Mouse (Mus musculus) cerebellum, postnatal 10 days (tissue): Measurements from ENCODE around the gene Tns1.

Source experiments
- DNase-seq, 2 experiments: peaks; one replicate each; pipeline ENCODE4 v3.0.0; 2021; ENCODE audit warnings: mixed read lengths in 2 of 2

The Tns1 gene

DNA sequence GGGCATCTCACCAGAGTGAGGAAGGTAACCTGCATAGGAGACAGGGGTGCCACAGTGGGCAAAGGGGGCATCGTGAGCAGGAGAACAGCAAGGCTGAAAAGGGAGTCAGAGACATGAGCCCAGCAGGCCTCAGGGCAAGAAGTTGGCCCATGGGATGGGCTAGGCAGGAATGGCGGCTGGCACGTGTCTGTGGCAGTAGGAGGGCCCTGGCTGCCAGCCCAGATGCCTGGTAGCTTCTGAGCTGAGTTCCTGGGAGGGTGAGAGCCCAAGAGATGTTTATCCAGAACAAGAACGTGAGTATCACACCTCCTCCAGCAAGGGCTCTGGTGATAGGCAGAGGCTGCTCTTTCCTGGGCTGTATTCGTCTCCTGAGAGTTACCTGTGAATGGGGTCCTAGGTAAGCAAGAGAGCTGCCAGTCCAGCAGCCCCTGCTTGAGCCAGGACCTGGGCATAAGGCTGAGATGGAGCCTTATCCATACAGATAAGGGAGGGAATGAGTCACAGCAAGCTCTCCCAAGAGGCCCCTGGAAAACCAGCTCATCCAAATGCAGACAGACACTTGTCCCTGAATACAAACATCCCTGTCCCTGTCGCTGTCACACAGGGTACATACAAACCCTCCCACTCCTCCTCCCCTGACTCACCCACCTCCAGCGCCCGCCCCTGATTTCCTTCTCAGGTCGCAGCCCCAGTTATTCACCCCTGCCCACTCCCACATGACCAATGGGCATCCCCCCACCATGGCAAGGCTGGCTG lies 2.2 kb downstream of the Tns1 start:
- peak; percentile 62 to 74 for DNase-seq

GRCm38 (mm10) chr1:74121138-74121537 lies 3.1 kb downstream of the Tns1 start:
- peak in 1 of 2 experiments; percentile 37 for DNase-seq

DNA sequence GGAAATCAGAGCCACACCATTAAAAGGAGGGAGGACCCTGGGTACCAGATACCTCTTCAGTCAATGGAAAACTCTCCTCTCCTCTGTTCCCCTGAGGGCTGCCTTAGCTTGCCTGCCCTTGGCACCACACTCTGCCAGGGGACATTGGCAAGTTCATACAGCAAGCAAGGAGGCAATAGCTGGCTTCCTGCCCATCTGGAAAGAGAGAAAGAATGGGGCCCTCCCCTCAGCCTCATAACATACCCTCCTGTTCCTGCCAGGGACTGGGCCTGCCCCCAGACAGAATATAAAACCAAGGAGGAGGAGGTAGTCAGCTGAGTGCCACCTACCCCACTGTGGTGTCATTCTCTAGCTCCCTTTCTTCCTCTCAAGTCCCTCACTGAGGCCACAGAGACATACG lies 5.1 kb downstream of the Tns1 start:
- peak; percentile 61 to 74 for DNase-seq

GRCm38 (mm10) chr1:74117876-74118275 lies 6.4 kb downstream of the Tns1 start:
- DNase-seq, result no peak

GRCm38 (mm10) chr1:74113071-74113470 lies 11.2 kb downstream of the Tns1 start:
- no peak for DNase-seq

- no peak for DNase-seq
Measured at GRCm38 (mm10) chr1:74111696-74112030, 12.6 kb downstream of the Tns1 start.

- peak; percentile 77 to 87 for DNase-seq
Measured at GRCm38 (mm10) chr1:74110932-74111695, 13.1 kb downstream of the Tns1 start.

DNA sequence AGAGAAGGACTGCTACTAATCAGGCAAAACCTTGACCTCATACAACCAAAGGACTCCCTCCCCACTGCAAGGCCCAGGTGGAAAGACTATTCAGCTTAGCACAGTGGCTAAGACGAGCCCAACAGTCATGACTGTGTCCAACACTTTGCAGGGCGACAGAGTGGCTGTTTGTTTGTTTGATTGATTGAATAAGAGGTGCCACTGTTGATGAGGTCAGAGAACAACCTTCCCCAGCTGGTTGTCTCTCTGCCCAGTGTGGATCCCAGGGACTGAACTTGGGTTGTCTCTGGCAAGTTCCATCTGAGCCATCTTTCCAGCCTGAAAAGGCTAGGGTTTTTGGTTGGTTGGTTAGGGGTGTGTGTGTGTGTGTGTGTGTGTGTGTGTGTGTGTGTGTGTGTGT lies 14.6 kb downstream of the Tns1 start:
- DNase-seq, result no peak

- DNase-seq, result no peak
Measured at GRCm38 (mm10) chr1:74107931-74108618, 16.2 kb downstream of the Tns1 start.

DNA sequence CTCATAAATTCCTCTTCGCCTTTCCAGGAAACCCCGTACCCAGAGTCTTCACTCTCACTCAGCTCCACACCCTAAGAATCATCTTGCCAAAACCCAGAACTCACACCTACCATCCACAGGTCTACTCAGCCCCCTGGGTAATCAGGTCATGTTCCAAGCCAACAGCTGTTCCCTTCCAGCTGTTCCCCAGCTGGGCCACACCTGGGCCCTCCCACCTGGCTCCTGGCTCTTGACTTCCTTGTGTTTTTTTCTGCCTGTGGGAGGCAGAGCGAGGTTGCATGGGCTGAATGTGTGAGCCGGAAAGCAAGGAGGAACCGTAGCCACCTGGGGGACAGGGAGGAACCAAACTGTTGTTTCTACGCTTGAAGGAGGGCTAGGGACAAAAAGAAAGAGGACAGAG lies 18.0 kb downstream of the Tns1 start:
- DNase-seq, result no peak

DNA sequence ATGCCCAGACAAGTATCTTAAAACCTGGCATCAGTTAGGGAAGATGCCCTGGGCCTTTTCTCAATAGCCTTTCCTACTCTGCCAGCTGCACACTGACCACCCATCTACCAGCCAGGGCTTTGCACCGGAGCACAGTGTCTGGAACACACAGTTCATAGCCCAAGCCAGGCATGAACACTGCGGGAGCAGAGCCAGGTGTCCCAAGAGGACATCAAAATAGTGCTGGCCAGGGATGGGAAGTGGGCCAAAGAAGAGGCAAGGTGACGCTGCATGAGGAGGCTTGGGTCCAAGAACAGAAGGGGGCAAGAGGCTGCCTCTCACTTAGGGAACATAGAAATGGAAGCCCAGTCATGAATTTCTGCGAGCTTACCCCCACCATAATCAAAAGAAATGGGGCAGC lies 18.6 kb downstream of the Tns1 start:
- peak in 1 of 2 experiments; percentile 57 for DNase-seq

- DNase-seq, result peak; percentile 46 to 62
Measured at GRCm38 (mm10) chr1:74103654-74104353, 20.4 kb downstream of the Tns1 start.

DNA sequence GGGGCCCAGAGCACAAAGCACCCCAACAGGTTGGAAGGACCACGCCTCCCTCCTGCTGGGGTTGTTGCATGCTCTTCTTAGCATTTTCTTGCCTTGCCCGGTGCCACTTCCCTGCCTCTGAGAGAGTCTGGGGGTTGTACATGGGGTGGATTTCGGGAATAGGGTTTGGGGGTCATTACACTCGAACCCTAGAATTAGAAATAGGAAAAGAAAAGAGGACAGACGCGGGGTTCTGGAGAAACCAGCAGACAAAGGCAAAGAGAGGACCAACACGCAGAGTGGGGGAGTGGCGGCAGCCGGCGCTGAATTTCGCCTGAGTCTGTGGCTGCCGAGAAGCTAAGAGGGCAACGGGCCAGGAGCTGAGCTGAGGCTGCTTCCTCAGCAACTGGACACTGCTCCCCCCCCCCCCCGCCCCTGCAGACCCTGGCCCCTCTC lies 25.2 kb downstream of the Tns1 start:
- peak; percentile 82 to 83 for DNase-seq

GRCm38 (mm10) chr1:74098004-74099000 lies 25.9 kb downstream of the Tns1 start:
- DNase-seq, result peak; percentile 59 to 71

DNA sequence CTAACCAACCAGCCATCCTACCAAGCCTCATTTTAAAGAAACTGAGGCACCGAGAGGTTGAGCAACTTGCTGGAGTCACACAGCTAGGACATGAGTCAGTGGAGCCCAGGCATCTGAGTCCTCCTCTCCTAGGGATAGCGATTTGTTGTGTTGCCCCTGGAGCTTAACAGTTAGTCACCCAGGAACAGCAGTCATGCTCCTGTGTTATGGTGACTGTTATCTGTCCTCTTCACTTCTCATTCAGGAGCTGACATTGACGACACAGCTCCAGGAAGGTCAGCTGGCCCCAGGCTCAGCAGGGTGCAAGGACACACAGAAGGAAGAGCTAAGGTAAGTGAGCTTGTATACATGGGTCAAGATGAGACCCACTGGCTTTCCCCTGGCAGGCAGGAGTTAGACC lies 28.5 kb downstream of the Tns1 start:
- no peak for DNase-seq

DNA sequence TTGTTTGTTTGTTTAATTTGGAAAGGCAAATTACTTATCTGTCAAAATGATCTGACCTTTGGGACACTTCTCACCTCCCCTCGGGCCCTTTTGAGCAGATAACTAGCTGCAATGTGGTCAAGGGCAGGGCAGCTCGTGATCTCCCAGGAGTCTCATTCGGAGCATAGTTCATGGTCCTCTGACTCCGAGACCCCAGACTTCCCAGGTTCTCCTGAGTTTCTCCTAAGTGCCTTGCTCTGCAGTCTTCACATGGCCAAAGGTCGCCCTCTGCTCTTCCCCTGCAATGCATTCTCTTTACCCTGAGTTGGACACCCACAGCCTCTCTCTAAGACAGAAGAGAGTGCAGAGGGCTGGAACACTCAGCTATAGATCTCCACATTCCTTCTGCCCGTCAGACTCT lies 29.0 kb downstream of the Tns1 start:
- DNase-seq, result no peak

DNA sequence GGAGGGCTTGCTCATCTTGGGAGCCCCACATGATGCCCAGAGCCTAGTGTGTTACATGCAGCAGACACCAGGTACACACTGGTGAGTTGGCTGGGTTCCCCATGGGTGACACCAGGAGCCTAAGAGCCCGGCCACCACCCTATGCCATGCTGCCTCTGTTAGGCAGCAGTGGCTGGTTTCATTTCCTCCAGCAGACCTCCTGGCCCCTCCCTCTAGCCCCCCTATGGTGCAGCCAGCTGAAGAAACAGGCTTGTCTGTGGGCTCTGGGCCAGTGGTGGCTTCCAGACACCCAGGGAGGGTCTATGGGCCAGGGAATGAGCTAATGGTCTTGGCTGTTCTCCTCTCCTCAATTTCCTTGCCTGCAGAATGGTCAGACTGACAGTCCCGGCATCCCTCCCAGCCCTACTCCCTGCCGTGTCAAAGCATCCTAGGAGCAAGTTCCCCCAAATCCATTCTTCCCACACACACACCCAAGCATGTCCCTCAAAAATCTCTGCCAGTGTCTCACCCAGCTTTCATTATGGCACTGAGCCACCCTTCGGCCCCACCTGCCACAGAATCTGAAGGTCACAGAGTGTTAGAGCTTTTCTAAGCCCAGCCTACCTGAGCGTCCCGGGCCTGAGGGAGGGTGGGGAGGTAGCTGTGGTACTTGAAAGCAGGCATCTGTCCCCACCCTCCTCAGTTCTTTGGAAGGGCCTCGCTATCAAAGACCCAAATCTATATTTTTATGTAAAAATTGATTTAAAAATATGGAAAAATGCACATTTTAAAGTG lies 29.6 kb downstream of the Tns1 start:
- peak; percentile 96 to 98 for DNase-seq

- DNase-seq, result no peak
Measured at GRCm38 (mm10) chr1:74093447-74093846, 30.8 kb downstream of the Tns1 start.

DNA sequence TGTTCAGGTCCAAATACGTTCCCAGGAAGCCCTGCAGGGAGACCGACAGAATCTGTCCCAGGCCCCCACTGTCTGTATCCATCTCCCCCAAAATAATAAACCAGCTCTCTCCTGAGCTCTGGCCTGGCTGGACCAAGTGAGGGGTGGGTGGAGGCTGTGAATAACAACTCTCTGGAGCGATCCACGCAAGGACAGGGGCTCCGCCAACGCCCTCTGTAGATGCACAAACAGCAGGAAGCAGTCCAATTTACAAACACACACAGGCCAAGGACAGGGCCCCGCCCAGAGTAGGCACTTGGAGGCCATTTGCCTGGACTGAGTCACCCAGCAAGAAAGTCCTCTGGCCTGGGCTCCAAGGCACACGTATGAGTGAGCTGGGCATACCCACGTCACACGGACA lies 32.0 kb downstream of the Tns1 start:
- no peak for DNase-seq

GRCm38 (mm10) chr1:74091611-74092224 lies 32.5 kb downstream of the Tns1 start:
- no peak for DNase-seq
